Mouse (Mus musculus) layer of hippocampus, postnatal 10 days (tissue): ENCODE measurements at regions not wholly inside any gene's neighbourhood (a gene's known extent, or its start where the extent isn't known, plus 50 kb on each side); places are given as distances from the start of the nearest gene placed in this dataset.
A peak's percentile ranks its signal among the peaks of the same experiment; 100 is the strongest.

Experiments used
- DNase-seq, 2 experiments: peaks; one replicate each; pipeline ENCODE4 v3.0.0; 2021; ENCODE audit warnings: low spot score in 2 of 2

- DNase-seq = no peak
Measured at GRCm38 (mm10) chr13:117152655-117153054, 55.7 kb upstream of the Emb start.

DNA sequence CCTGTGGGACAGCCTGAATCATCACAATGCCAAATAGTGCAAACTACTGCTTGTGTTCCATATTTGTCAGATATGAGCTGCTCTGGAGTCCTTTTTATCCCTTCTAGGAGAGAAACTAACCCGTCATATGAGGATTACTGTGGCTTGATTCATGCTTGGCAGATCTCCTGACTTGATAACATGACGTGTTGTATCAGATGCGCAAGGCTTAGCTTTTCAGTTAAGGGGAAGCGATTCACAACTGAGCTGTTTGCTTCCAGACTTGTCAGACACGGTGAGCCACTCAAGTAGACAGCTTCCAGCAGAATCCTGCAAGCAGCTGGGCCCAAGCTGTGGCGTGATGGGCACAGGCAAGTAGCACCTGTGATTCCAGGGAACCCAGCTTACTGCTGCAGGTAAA lies 64.5 kb upstream of the Emb start:
- DNase-seq = peak in 1 of 2 experiments; percentile 12

DNA sequence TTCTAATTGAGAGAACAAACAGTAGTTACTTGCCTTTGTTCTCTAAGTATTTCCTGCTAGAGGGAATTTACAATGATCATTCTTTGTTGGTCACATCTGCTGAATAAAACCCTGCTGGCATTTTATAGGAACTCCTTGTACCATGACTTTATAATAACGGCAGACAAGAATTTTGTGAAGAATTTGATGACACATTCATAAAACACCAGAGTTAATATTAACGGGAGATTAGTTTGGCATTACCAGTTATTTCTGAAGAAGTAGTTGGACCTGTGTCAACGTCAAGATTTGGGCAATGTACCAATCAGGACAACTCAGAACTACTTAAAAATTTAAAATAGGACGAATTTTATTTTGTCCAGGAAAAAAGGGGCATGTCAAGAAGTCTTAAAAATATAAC lies 65.1 kb upstream of the Emb start:
- no peak for DNase-seq

GRCm38 (mm10) chr13:117134352-117134751 lies 74.0 kb upstream of the Emb start:
- no peak for DNase-seq

- DNase-seq = no peak
Measured at GRCm38 (mm10) chr13:117132123-117132522, 76.2 kb upstream of the Emb start.

DNA sequence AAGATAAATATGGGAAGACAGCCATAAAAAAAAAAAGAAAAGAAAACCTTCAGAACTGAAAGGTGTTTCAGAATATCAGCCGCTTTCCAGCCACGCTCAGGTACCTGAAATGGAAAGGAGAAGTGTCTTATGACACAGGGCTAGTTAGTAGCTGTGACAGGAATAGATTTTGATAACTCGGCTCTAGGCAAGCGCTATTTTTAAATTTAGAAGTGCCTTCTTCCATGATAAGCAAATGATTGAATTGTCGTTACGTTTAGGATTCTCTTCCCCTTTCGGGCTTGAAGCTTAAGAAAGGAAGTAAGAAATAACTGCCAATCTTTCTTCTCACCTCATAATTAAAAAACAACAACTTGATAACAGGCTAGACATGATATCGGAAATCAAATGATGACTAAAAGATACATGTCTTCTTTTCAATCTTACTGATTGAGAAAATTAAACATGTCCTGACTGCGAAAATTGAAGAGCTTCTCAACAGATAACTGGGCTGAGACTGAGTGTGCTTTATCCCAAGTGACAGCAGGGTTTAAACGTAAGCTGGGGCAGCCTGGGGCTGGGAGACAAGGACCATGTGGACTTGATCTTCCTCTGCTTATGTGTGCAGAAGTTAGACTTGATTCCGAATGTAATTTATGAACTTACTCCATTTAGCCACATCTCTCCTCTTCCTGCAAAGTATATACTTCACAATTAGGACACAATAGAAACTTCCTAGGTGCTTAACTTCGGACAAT lies 80.4 kb upstream of the Emb start:
- DNase-seq = no peak

DNA sequence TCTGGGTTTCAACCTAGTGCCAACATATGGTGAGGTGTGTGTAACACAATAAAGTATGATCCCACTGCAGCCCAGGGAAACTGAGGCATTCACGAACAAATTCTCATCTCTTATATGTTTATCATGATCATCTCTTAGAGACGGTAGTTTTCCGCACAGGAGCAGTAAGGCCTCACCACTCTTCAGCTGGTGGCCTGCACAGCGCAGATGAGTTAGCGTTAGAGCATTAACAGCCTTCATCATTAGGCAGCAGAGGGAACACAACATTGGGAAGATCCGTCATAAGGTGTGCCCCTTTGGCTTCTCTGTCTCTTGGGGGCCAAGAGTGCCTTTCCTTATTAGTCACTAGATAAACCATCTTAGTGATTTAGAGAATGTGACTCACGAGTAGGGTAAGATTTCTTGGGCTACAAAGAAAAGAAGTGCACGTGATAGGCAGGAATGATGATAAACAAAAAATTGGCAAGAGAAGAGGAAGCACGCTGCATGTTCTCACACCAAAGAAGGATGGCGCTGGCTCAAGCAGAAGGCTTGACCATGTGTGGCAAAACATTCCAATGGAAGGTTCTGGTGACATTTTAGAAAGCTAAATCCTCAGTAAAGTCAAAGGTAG lies 81.1 kb upstream of the Emb start:
- DNase-seq = no peak

- no peak for DNase-seq
Measured at GRCm38 (mm10) chr13:117119636-117120035, 88.7 kb upstream of the Emb start.

GRCm38 (mm10) chr13:117114797-117115196 lies 89.5 kb upstream of the Parp8 start:
- no peak for DNase-seq

- no peak for DNase-seq
Measured at GRCm38 (mm10) chr13:117112424-117112823, 87.1 kb upstream of the Parp8 start.

GRCm38 (mm10) chr13:117105151-117105660 lies 79.9 kb upstream of the Parp8 start:
- no peak for DNase-seq

DNA sequence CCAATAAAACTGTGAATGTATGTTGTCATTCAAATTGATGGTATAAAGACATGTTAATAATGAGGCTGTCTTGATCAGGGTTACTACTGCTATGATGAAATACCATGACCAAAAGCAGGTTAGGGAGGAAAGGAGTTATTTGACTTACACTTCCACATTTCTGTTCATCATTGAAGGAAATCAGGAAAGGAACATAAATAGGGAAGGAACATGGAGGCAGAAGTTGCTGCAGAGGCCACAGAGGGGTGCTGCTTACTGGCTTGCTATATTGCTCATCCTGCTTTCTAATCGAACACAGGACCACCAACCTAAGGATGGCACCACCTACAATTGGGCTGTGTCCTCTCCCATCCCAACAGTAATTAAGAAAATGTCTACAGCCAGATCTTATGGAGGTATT lies 69.4 kb upstream of the Parp8 start:
- DNase-seq = no peak

DNA sequence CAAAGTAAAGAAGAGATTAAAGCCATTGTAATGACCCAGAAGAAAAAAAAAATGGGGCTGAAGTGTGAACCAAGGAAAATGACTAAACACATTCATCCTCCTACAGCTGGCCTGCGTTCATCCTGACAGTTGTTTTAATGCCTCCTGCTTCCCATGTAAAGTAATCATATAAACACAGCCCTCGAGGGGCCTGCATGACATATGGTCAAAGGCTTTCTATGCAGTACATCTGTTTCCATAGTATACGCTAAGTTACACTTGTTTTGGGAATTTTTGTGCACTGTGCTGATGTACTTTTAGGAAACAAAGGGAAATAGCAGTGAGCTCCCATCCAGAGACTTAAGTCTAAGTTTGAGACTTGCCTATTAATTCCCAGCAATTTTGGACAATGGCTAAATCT lies 63.3 kb upstream of the Parp8 start:
- no peak for DNase-seq

- DNase-seq = no peak
Measured at GRCm38 (mm10) chr13:117082758-117083157, 57.4 kb upstream of the Parp8 start.

- DNase-seq = no peak
Measured at GRCm38 (mm10) chr13:117079316-117079715, 54.0 kb upstream of the Parp8 start.
